Mouse (Mus musculus): ENCODE measurements around the gene Slco1c1. TPM values are rescaled to one million over a fixed set of nuclear protein-coding genes. Genes with fewer than 3 reads are reported as not detected.

Slco1c1 gene
- polyA plus RNA-seq, 1 experiment from 2014 or later, result 0.23 TPM

DNA sequence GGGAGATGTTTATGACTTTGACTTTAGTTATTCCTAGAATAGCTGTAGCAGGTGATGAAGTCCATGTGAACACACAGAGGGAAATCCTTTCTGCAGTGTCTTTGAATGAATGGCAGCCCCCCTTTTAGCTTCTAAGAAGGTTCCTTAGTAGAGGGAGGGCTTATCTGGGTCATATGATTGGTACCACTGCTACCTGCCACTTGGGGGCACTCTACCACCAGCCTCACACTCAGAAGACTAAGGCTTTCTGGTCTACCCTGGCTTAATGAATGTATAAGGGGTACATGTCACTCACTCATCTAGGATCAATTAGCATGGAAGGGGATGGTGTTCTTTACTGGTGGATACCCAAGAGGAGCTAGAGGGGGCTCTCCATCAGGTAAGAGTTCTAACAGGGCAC is 24.7 kb upstream of the Slco1c1 start:
- H3K9ac ChIP-seq (ENCODE audit: low read length), result no peak overlapping the region
- H3K4me3 ChIP-seq (ENCODE audit: control insufficient read depth in 1 of 2, insufficient read depth in 1 of 2, low read depth in 1 of 2, low read length in 2 of 2), result no peak overlapping the region
- H3K27ac ChIP-seq (replicated peaks in 1 of 2; ENCODE audit: control insufficient read depth in 1 of 2, insufficient read depth in 1 of 2, low read depth in 2 of 2, low read length in 2 of 2), result no peak overlapping the region
- no peaks in the 10 kb centered on the region for H3K9me3 ChIP-seq (ENCODE audit: control insufficient read depth, low read length)
- no peaks in the 10 kb centered on the region for H3K4me1 ChIP-seq (ENCODE audit: control insufficient read depth in 2 of 2, insufficient read depth in 2 of 2, low read length in 2 of 2)
- H3K27me3 ChIP-seq (ENCODE audit: control insufficient read depth, insufficient read depth, low read length), result no peaks in the 10 kb centered on the region
- peaks cover 27% of the 10 kb centered on the region for H3K36me3 ChIP-seq (ENCODE audit: control insufficient read depth, insufficient read depth, low read length)
- no peak overlapping the region for H3K4me2 ChIP-seq (ENCODE audit: low read length)
- ATAC-seq (ENCODE audit: insufficient number of reproducible peaks, insufficient read depth, low FRiP score, low read depth), result no peak

DNA sequence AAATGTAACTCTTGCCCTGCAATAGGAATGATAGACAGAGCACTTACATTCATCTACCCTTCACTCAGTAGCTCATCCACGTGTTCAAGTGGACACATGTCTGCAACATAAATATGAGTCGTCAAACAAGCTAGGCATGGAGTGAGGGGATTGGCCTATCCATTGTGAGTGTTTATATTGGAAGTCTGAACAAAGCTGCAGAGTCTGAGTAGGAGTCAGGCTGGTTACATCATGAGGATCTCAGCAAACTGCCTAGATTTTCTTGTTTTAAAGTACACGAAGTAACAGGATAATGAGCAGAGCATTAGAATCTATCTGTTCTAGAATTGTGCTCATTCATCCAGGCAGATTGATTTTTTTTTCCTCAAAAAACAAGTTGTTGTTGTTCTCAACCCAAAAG is 23.0 kb upstream of the Slco1c1 start:
- Histone ChIP-seq H3K36me3 (ENCODE audit: control insufficient read depth, insufficient read depth, low read length) (peaks cover 24% of the 10 kb centered on the region), H3K27ac (replicated peaks in 1 of 2; ENCODE audit: control insufficient read depth in 1 of 2, insufficient read depth in 1 of 2, low read depth in 2 of 2, low read length in 2 of 2) (no peak overlapping the region), H3K4me1 (ENCODE audit: control insufficient read depth in 2 of 2, insufficient read depth in 2 of 2, low read length in 2 of 2) (no peaks in the 10 kb centered on the region), H3K4me2 (ENCODE audit: low read length) (no peak overlapping the region), H3K9ac (ENCODE audit: low read length) (no peak overlapping the region), H3K27me3 (ENCODE audit: control insufficient read depth, insufficient read depth, low read length) (no peaks in the 10 kb centered on the region), H3K4me3 (ENCODE audit: control insufficient read depth in 1 of 2, insufficient read depth in 1 of 2, low read depth in 1 of 2, low read length in 2 of 2) (no peak overlapping the region), H3K9me3 (ENCODE audit: control insufficient read depth, low read length) (no peaks in the 10 kb centered on the region)
- ATAC-seq (ENCODE audit: insufficient number of reproducible peaks, insufficient read depth, low FRiP score, low read depth), result no peak
- WGBS, result 47% methylated on average over 3 of the region's 3 CpGs

DNA sequence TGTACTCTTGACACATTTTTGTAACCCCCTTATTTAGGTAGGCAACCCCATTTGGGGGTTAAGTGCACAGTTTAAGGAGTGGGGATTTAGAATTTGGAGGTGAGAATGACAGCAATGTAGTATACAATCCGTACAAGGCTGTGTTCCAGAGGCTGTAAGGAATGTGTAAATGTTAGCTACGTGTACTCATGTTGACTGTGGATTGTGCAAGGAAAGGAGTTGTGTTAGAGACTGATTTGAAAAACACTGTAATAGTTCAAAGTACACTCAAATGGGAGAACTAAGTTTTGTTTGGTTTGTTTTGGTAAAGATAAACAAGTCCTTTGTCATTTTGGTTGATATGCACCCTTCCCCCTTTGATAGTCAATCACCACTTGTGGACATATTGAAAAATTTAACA is 1.6 kb upstream of the Slco1c1 start:
- no peaks in the 10 kb centered on the region for H3K36me3 ChIP-seq (ENCODE audit: control insufficient read depth, insufficient read depth, low read length)
- H3K4me2 ChIP-seq (ENCODE audit: low read length), result no peak overlapping the region
- no peaks in the 10 kb centered on the region for H3K9me3 ChIP-seq (ENCODE audit: control insufficient read depth, low read length)
- H3K4me3 ChIP-seq (ENCODE audit: control insufficient read depth in 1 of 2, insufficient read depth in 1 of 2, low read depth in 1 of 2, low read length in 2 of 2), result no peak overlapping the region
- ATAC-seq (ENCODE audit: insufficient number of reproducible peaks, insufficient read depth, low FRiP score, low read depth), result no peak
- no peaks in the 10 kb centered on the region for H3K27me3 ChIP-seq (ENCODE audit: control insufficient read depth, insufficient read depth, low read length)
- H3K9ac ChIP-seq (ENCODE audit: low read length), result no peak overlapping the region
- H3K4me1 ChIP-seq (ENCODE audit: control insufficient read depth in 2 of 2, insufficient read depth in 2 of 2, low read length in 2 of 2), result no peaks in the 10 kb centered on the region
- H3K27ac ChIP-seq (replicated peaks in 1 of 2; ENCODE audit: control insufficient read depth in 1 of 2, insufficient read depth in 1 of 2, low read depth in 2 of 2, low read length in 2 of 2), result no peak overlapping the region
- 79% methylated on average over 2 of the region's 2 CpGs for WGBS

DNA sequence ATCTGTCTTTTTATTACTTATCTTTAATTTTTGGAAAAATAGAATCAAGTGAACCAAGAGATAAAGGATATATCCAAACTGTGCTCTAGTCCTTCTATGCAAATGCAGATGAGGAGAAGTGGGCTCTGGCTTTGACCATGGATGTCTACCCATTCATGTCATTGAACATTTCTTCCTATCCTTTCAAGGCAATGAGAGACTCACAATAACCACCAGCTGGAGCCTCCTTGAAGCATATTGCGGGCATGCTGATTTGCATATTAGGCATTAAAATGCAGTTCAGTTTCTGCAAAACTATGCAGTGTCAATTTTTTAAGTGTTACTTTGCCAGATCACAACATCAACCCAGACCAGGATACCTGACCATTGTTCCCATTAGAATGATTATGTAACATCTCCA is 1.6 kb downstream of the Slco1c1 start:
- Histone ChIP-seq H3K9me3 (ENCODE audit: control insufficient read depth, low read length) (no peaks in the 10 kb centered on the region), H3K36me3 (ENCODE audit: control insufficient read depth, insufficient read depth, low read length) (no peaks in the 10 kb centered on the region), H3K4me2 (ENCODE audit: low read length) (no peak overlapping the region), H3K4me3 (ENCODE audit: control insufficient read depth in 1 of 2, insufficient read depth in 1 of 2, low read depth in 1 of 2, low read length in 2 of 2) (no peak overlapping the region), H3K4me1 (ENCODE audit: control insufficient read depth in 2 of 2, insufficient read depth in 2 of 2, low read length in 2 of 2) (no peaks in the 10 kb centered on the region), H3K27me3 (ENCODE audit: control insufficient read depth, insufficient read depth, low read length) (no peaks in the 10 kb centered on the region), H3K27ac (replicated peaks in 1 of 2; ENCODE audit: control insufficient read depth in 1 of 2, insufficient read depth in 1 of 2, low read depth in 2 of 2, low read length in 2 of 2) (no peak overlapping the region), H3K9ac (ENCODE audit: low read length) (no peak overlapping the region)
- no peak for ATAC-seq (ENCODE audit: insufficient number of reproducible peaks, insufficient read depth, low FRiP score, low read depth)
- WGBS, result 94% methylated on average over 1 of the region's 1 CpGs

DNA sequence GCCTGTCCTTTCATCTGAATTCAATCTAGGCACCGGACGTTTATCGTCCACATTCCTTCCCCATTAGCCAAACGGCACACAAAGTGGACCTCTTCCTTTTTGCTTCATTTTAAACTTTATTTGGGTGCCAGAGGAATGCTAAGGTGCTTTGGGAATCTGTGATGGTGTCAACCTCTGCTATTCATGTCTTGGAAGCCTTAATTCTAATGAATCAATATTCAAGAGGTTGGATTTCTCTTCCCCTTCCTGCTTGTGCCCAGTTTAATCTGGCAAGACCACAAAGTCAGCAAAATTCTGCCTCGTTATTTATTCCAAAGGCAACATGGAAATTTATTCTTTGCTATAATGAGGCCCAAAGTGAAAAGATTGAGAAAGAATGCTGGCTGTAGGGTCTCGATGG is 6.7 kb downstream of the Slco1c1 start:
- Histone ChIP-seq H3K4me2 (ENCODE audit: low read length) (no peak overlapping the region), H3K9me3 (ENCODE audit: control insufficient read depth, low read length) (no peaks in the 10 kb centered on the region)
- 75% methylated on average over 6 of the region's 6 CpGs for WGBS

DNA sequence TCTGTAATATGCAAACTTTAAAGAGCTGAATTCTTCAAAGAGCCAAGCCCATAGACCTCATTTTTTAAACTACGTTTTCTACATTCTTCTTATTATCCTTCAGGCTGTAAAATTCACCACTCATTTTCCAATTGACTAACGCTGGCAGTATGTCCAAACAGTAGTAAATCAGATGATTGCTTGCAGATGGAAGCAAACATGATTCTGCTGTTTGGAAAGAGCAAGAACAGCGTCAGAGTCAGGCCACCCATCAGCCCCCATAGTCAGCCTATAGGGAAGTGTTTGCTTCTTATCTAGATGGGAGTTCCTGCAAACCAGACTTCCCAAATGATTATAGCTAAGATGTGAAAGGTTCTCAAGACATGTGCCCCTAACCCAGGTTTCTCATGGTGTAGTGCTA is 13.1 kb downstream of the Slco1c1 start:
- no peak for ATAC-seq (ENCODE audit: insufficient number of reproducible peaks, insufficient read depth, low FRiP score, low read depth)
- no peak overlapping the region for H3K4me3 ChIP-seq (ENCODE audit: control insufficient read depth in 1 of 2, insufficient read depth in 1 of 2, low read depth in 1 of 2, low read length in 2 of 2)
- 64% methylated on average over 3 of the region's 3 CpGs for WGBS

More for the DNA sequence above, 6.7 kb downstream of the Slco1c1 start:
- Histone ChIP-seq H3K27me3 (ENCODE audit: control insufficient read depth, insufficient read depth, low read length) (no peaks in the 10 kb centered on the region), H3K36me3 (ENCODE audit: control insufficient read depth, insufficient read depth, low read length) (no peaks in the 10 kb centered on the region), H3K9ac (ENCODE audit: low read length) (no peak overlapping the region), H3K27ac (replicated peaks in 1 of 2; ENCODE audit: control insufficient read depth in 1 of 2, insufficient read depth in 1 of 2, low read depth in 2 of 2, low read length in 2 of 2) (no peak overlapping the region), H3K4me1 (ENCODE audit: control insufficient read depth in 2 of 2, insufficient read depth in 2 of 2, low read length in 2 of 2) (no peaks in the 10 kb centered on the region), H3K4me3 (ENCODE audit: control insufficient read depth in 1 of 2, insufficient read depth in 1 of 2, low read depth in 1 of 2, low read length in 2 of 2) (no peak overlapping the region)
- no peak for ATAC-seq (ENCODE audit: insufficient number of reproducible peaks, insufficient read depth, low FRiP score, low read depth)

DNA sequence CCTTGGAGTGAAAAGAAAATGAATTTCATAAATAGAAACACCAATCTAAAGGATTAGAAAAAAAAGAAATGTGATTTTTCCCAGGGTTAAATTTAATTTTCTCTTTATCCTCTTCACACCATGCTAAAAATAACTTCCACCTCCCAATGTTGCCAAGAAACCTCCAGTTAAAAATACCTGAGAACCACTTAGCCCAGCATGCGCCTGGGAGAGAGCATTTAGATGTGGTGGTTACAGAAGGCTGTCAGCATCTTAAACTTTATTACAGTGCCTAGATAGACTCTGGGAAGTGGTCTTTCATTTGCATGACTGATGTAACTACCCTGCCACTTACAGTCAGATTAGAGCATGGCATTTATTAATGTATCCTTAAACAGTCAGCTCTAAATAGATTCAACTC is 17.0 kb downstream of the Slco1c1 start:
- peak; percentile 69 for ATAC-seq (ENCODE audit: insufficient number of reproducible peaks, insufficient read depth, low FRiP score, low read depth)
- no peaks in the 10 kb centered on the region for H3K36me3 ChIP-seq (ENCODE audit: control insufficient read depth, insufficient read depth, low read length)
- H3K27ac ChIP-seq (replicated peaks in 1 of 2; ENCODE audit: control insufficient read depth in 1 of 2, insufficient read depth in 1 of 2, low read depth in 2 of 2, low read length in 2 of 2), result peak overlapping the region in 1 of 2 experiments; percentile 61; a peak in 2 of 4 replicates
- H3K4me1 ChIP-seq (ENCODE audit: control insufficient read depth in 2 of 2, insufficient read depth in 2 of 2, low read length in 2 of 2), result peaks cover 8 to 20% of the 10 kb centered on the region in 2 experiments
- no peak overlapping the region for H3K4me3 ChIP-seq (ENCODE audit: control insufficient read depth in 1 of 2, insufficient read depth in 1 of 2, low read depth in 1 of 2, low read length in 2 of 2)
- H3K27me3 ChIP-seq (ENCODE audit: control insufficient read depth, insufficient read depth, low read length), result no peaks in the 10 kb centered on the region
- H3K9ac ChIP-seq (ENCODE audit: low read length), result no peak overlapping the region
- H3K4me2 ChIP-seq (ENCODE audit: low read length), result no peak overlapping the region
- 32% methylated on average over 1 of the region's 1 CpGs for WGBS
- H3K9me3 ChIP-seq (ENCODE audit: control insufficient read depth, low read length), result no peaks in the 10 kb centered on the region

More for the DNA sequence above, 13.1 kb downstream of the Slco1c1 start:
- peaks cover 8% of the 10 kb centered on the region in 2 experiments for H3K4me1 ChIP-seq (ENCODE audit: control insufficient read depth in 2 of 2, insufficient read depth in 2 of 2, low read length in 2 of 2)
- H3K27me3 ChIP-seq (ENCODE audit: control insufficient read depth, insufficient read depth, low read length), result no peaks in the 10 kb centered on the region
- H3K27ac ChIP-seq (replicated peaks in 1 of 2; ENCODE audit: control insufficient read depth in 1 of 2, insufficient read depth in 1 of 2, low read depth in 2 of 2, low read length in 2 of 2), result no peak overlapping the region
- H3K4me2 ChIP-seq (ENCODE audit: low read length), result no peak overlapping the region
- H3K9me3 ChIP-seq (ENCODE audit: control insufficient read depth, low read length), result no peaks in the 10 kb centered on the region
- no peaks in the 10 kb centered on the region for H3K36me3 ChIP-seq (ENCODE audit: control insufficient read depth, insufficient read depth, low read length)
- no peak overlapping the region for H3K9ac ChIP-seq (ENCODE audit: low read length)

DNA sequence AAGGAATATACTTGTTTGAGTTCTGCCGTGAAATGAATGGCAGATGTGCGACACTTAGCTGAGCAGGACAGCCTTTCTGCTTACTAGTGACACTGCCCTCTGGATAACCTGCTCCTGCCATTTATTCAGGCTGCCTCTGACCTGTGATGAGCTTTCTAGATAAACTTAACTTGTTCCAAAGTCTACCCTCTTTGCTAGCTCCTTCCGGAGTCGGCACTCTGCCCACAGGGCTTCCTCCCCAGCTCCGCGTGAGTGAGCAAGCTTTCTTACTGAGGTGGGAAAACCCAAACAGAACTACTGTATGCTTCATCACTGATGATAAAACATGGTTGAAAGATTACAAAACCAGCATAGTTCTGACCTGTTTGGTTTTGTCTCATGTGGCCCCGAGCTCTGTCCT is 19.2 kb downstream of the Slco1c1 start:
- Histone ChIP-seq H3K4me2 (ENCODE audit: low read length) (no peak overlapping the region), H3K9me3 (ENCODE audit: control insufficient read depth, low read length) (no peaks in the 10 kb centered on the region), H3K27ac (replicated peaks in 1 of 2; ENCODE audit: control insufficient read depth in 1 of 2, insufficient read depth in 1 of 2, low read depth in 2 of 2, low read length in 2 of 2) (no peak overlapping the region), H3K27me3 (ENCODE audit: control insufficient read depth, insufficient read depth, low read length) (no peaks in the 10 kb centered on the region), H3K4me3 (ENCODE audit: control insufficient read depth in 1 of 2, insufficient read depth in 1 of 2, low read depth in 1 of 2, low read length in 2 of 2) (no peak overlapping the region), H3K36me3 (ENCODE audit: control insufficient read depth, insufficient read depth, low read length) (no peaks in the 10 kb centered on the region), H3K4me1 (ENCODE audit: control insufficient read depth in 2 of 2, insufficient read depth in 2 of 2, low read length in 2 of 2) (peaks cover 8 to 20% of the 10 kb centered on the region in 2 experiments), H3K9ac (ENCODE audit: low read length) (no peak overlapping the region)
- 76% methylated on average over 7 of the region's 7 CpGs for WGBS
- ATAC-seq (ENCODE audit: insufficient number of reproducible peaks, insufficient read depth, low FRiP score, low read depth), result no peak

All from heart, embryonic 14.5 days (tissue).